Mouse (Mus musculus) neural tube, embryonic 15.5 days (tissue): Measurements from ENCODE around the gene Cacna1h. TPM values are rescaled to one million over a fixed set of nuclear protein-coding genes. Genes with fewer than 3 reads are reported as not detected.

Experiments
- ATAC-seq: fragments of 200-750 bp; cut with Nextera tagmentation; 2 replicates; pipeline ENCODE4 v1.8.0; 2017; ENCODE audit warnings: mild to moderate bottlenecking, moderate TSS enrichment, moderate library complexity; ENCODE audit not compliant: low FRiP score
- H3K27ac ChIP-seq: fragments of 300-500 bp; sonication (generic); replicated peaks from 2 replicates; pipeline ENCODE4 v1.5.1; 2015; ENCODE audit warnings: mild to moderate bottlenecking, inconsistent platforms
- H3K27me3 ChIP-seq: fragments of 300-500 bp; sonication (generic); replicated peaks from 2 replicates; pipeline ENCODE4 v1.6.1; 2015; ENCODE audit warnings: inconsistent platforms
- H3K36me3 ChIP-seq: fragments of 300-500 bp; sonication (generic); 2 replicates; pipeline ENCODE4 v1.6.1; 2015; ENCODE audit warnings: inconsistent platforms
- H3K4me1 ChIP-seq: fragments of 300-500 bp; sonication (generic); 2 replicates; pipeline ENCODE4 v1.6.1; 2015; ENCODE audit warnings: inconsistent platforms
- H3K4me2 ChIP-seq: fragments of 300-500 bp; sonication (generic); 2 replicates; pipeline ENCODE4 v1.6.1; 2015; ENCODE audit warnings: inconsistent platforms, mild to moderate bottlenecking, moderate library complexity
- H3K4me3 ChIP-seq: fragments of 300-500 bp; sonication (generic); replicated peaks from 2 replicates; pipeline ENCODE4 v1.5.1; 2015; ENCODE audit warnings: mild to moderate bottlenecking, inconsistent platforms
- H3K9ac ChIP-seq: fragments of 300-500 bp; sonication (generic); replicated peaks from 2 replicates; pipeline ENCODE4 v1.6.1; 2015; ENCODE audit warnings: mild to moderate bottlenecking, inconsistent platforms
- H3K9me3 ChIP-seq: fragments of 300-500 bp; sonication (generic); replicated peaks from 2 replicates; pipeline ENCODE4 v1.6.1; 2016; ENCODE audit warnings: inconsistent platforms
- WGBS: fragments of 180-500 bp; shearing (Covaris S2); methylation state at CpG from one replicate; pipeline ENCODE4 v1.1.7; 2015; ENCODE audit warnings: mixed read lengths; 5-methylcytosine and 5-hydroxymethylcytosine counted together
- polyA plus RNA-seq: library from polyadenylated mRNA; unstranded; fragments of >200 nt; fragmentation: Nextera tagmentation; extraction: Ambion mirVana; gene quantifications from 2 replicates; pipeline ENCODE4 v1.2.1, GENCODE M21; 2015

Cacna1h gene
- polyA plus RNA-seq, 1 experiment from 2014 or later, result 10.9 TPM

- no peaks in the 10 kb centered on the region for H3K36me3 ChIP-seq
- WGBS, result 75% methylated on average over 2 of the region's 2 CpGs
- no peak within 1 kb of the TSS for H3K9ac ChIP-seq
- no peak within 1 kb of the TSS for H3K4me3 ChIP-seq
- ATAC-seq, result no peak
- H3K4me1 ChIP-seq, result no peaks in the 10 kb centered on the region
- H3K9me3 ChIP-seq, result no peaks in the 10 kb centered on the region
- H3K27ac ChIP-seq, result no peak within 1 kb of the TSS
- H3K27me3 ChIP-seq, result no peaks in the 10 kb centered on the region
- no peak within 1 kb of the TSS for H3K4me2 ChIP-seq
Measured at GRCm38 (mm10) chr17:25366005-25366404, 67.6 kb downstream of the Cacna1h start, which contains the start of gene Tpsb2. Gene Tpsb2, plus strand, starts transcription at chr17:25366305.

- Histone ChIP-seq H3K27me3 (no peaks in the 10 kb centered on the region), H3K36me3 (no peaks in the 10 kb centered on the region), H3K27ac (no peak overlapping the region), H3K4me1 (no peaks in the 10 kb centered on the region), H3K9me3 (no peaks in the 10 kb centered on the region), H3K4me2 (no peak overlapping the region), H3K4me3 (no peak overlapping the region), H3K9ac (no peak overlapping the region)
- WGBS, result 3% methylated on average over 1 of the region's 1 CpGs
- no peak for ATAC-seq
Measured at GRCm38 (mm10) chr17:25363726-25364125, 69.9 kb downstream of the Cacna1h start.

- H3K4me2 ChIP-seq, result no peak overlapping the region
- ATAC-seq, result no peak
- no peaks in the 10 kb centered on the region for H3K9me3 ChIP-seq
- WGBS, result 70% methylated on average over 2 of the region's 2 CpGs
- H3K36me3 ChIP-seq, result no peaks in the 10 kb centered on the region
- H3K27me3 ChIP-seq, result 0 out of 2 replicates have a peak, but pooled peaks cover 3% of the 10 kb centered on the region
- no peak overlapping the region for H3K4me3 ChIP-seq
- H3K27ac ChIP-seq, result no peak overlapping the region
- no peaks in the 10 kb centered on the region for H3K4me1 ChIP-seq
- H3K9ac ChIP-seq, result no peak overlapping the region
Measured at GRCm38 (mm10) chr17:25361291-25361690, 72.3 kb downstream of the Cacna1h start.

- Histone ChIP-seq H3K27me3 (no peaks in the 10 kb centered on the region; the same call in 1 of the 2 replicates), H3K9me3 (no peaks in the 10 kb centered on the region), H3K36me3 (no peaks in the 10 kb centered on the region), H3K9ac (no peak within 1 kb of the TSS), H3K27ac (no peak within 1 kb of the TSS), H3K4me3 (no peak within 1 kb of the TSS), H3K4me1 (no peaks in the 10 kb centered on the region), H3K4me2 (no peak within 1 kb of the TSS)
- 91% methylated on average over 4 of the region's 4 CpGs for WGBS
- no peak for ATAC-seq
Measured at GRCm38 (mm10) chr17:25345462-25345861, 88.1 kb downstream of the Cacna1h start, which contains the start of gene Tpsab1. Gene Tpsab1, minus strand, starts transcription at chr17:25345562.

GRCm38 (mm10) chr17:25341490-25341889, 92.1 kb downstream of the Cacna1h start:
- Histone ChIP-seq H3K36me3 (no peaks in the 10 kb centered on the region), H3K27me3 (peaks cover 5% of the 10 kb centered on the region; the same call in 1 of the 2 replicates), H3K4me2 (no peak overlapping the region), H3K4me1 (no peaks in the 10 kb centered on the region), H3K27ac (no peak overlapping the region), H3K9ac (no peak overlapping the region), H3K4me3 (no peak overlapping the region), H3K9me3 (no peaks in the 10 kb centered on the region)
- ATAC-seq, result no peak
- 61% methylated on average over 3 of the region's 3 CpGs for WGBS

GRCm38 (mm10) chr17:25340003-25340402, 93.6 kb downstream of the Cacna1h start:
- Histone ChIP-seq H3K4me1 (no peaks in the 10 kb centered on the region), H3K9ac (no peak overlapping the region), H3K9me3 (no peaks in the 10 kb centered on the region), H3K4me3 (no peak overlapping the region), H3K36me3 (no peaks in the 10 kb centered on the region), H3K27me3 (peaks cover 6% of the 10 kb centered on the region; the same call in 1 of the 2 replicates), H3K27ac (no peak overlapping the region), H3K4me2 (no peak overlapping the region)
- ATAC-seq, result no peak
- WGBS, result 88% methylated on average over 6 of the region's 6 CpGs

- WGBS, result 86% methylated on average over 4 of the region's 4 CpGs
- H3K9ac ChIP-seq, result no peak overlapping the region
- H3K27ac ChIP-seq, result no peak overlapping the region
- no peaks in the 10 kb centered on the region for H3K9me3 ChIP-seq
- H3K4me2 ChIP-seq, result no peak overlapping the region
- H3K36me3 ChIP-seq, result no peaks in the 10 kb centered on the region
- H3K4me3 ChIP-seq, result no peak overlapping the region
- H3K27me3 ChIP-seq, result peaks cover 13% of the 10 kb centered on the region
- no peaks in the 10 kb centered on the region for H3K4me1 ChIP-seq
- no peak for ATAC-seq
Measured at GRCm38 (mm10) chr17:25338218-25338617, 95.4 kb downstream of the Cacna1h start.

GRCm38 (mm10) chr17:25333943-25334342, 99.6 kb downstream of the Cacna1h start:
- peaks cover 24% of the 10 kb centered on the region for H3K27me3 ChIP-seq
- no peaks in the 10 kb centered on the region for H3K4me1 ChIP-seq
- H3K9ac ChIP-seq, result no peak overlapping the region
- H3K27ac ChIP-seq, result no peak overlapping the region
- no peaks in the 10 kb centered on the region for H3K9me3 ChIP-seq
- H3K4me3 ChIP-seq, result no peak overlapping the region
- ATAC-seq, result no peak
- H3K36me3 ChIP-seq, result no peaks in the 10 kb centered on the region
- 0% methylated on average over 8 of the region's 8 CpGs for WGBS
- H3K4me2 ChIP-seq, result no peak overlapping the region

GRCm38 (mm10) chr17:25332321-25332720, 101.3 kb downstream of the Cacna1h start:
- no peaks in the 10 kb centered on the region for H3K36me3 ChIP-seq
- no peaks in the 10 kb centered on the region for H3K4me1 ChIP-seq

More at GRCm38 (mm10) chr17:25332321-25332720, 101.3 kb downstream of the Cacna1h start:
- WGBS, result 78% methylated on average over 9 of the region's 9 CpGs
- no peak overlapping the region for H3K4me2 ChIP-seq
- no peak overlapping the region for H3K4me3 ChIP-seq
- H3K27me3 ChIP-seq, result peaks cover 24% of the 10 kb centered on the region
- no peaks in the 10 kb centered on the region for H3K9me3 ChIP-seq
- no peak overlapping the region for H3K27ac ChIP-seq
- no peak for ATAC-seq
- H3K9ac ChIP-seq, result no peak overlapping the region

Other genes with a start within 250 kb of the Cacna1h start
- gene BC003965, start 249.2 kb downstream of the Cacna1h start, polyA plus RNA-seq, result 31.5 and 31.7 TPM in 2 replicates
- gene Unkl, start 245.4 kb downstream of the Cacna1h start, polyA plus RNA-seq, result 14.1 and 14.8 TPM in 2 replicates
- gene Gnptg, start 193.7 kb downstream of the Cacna1h start, polyA plus RNA-seq, result 99.6 and 110 TPM in 2 replicates
- gene Tsr3, start 193.6 kb downstream of the Cacna1h start, polyA plus RNA-seq, result 57.8 and 60.2 TPM in 2 replicates
- 9.9 and 10.3 TPM in 2 replicates for gene Baiap3, start 177.4 kb downstream of the Cacna1h start, polyA plus RNA-seq
- 400 and 434 TPM in 2 replicates for gene Ube2i, start 159.2 kb downstream of the Cacna1h start, polyA plus RNA-seq
- 0.13 and 0.14 TPM in 2 replicates for gene Prss34, start 135.4 kb downstream of the Cacna1h start, polyA plus RNA-seq
- not detected in 2 replicates for gene Prss28, start 125.1 kb downstream of the Cacna1h start, polyA plus RNA-seq
- not detected in 2 replicates for gene Prss29, start 115.1 kb downstream of the Cacna1h start, polyA plus RNA-seq
- gene Tpsab1, start 88.2 kb downstream of the Cacna1h start, polyA plus RNA-seq, result 0.19 TPM in 1 of 2 replicates, not detected in the other
- gene Tpsb2, start 67.5 kb downstream of the Cacna1h start, polyA plus RNA-seq, result 1.2 and 1.8 TPM in 2 replicates
- 0.34 and 0.74 TPM in 2 replicates for gene Tpsg1, start 64.5 kb downstream of the Cacna1h start, polyA plus RNA-seq
- gene Tekt4, start 20.8 kb upstream of the Cacna1h start, polyA plus RNA-seq, result 0.67 and 0.84 TPM in 2 replicates
- gene Sstr5, start 63.5 kb upstream of the Cacna1h start, polyA plus RNA-seq, result 0.64 and 0.93 TPM in 2 replicates
- 16.0 and 16.9 TPM in 2 replicates for gene Sox8, start 136.9 kb upstream of the Cacna1h start, polyA plus RNA-seq
- gene Lmf1, start 145.3 kb upstream of the Cacna1h start, polyA plus RNA-seq, result 26.2 and 26.9 TPM in 2 replicates